Comparison of ENCODE assay signal across 11 mouse cellular contexts in the genomic region with DNA sequence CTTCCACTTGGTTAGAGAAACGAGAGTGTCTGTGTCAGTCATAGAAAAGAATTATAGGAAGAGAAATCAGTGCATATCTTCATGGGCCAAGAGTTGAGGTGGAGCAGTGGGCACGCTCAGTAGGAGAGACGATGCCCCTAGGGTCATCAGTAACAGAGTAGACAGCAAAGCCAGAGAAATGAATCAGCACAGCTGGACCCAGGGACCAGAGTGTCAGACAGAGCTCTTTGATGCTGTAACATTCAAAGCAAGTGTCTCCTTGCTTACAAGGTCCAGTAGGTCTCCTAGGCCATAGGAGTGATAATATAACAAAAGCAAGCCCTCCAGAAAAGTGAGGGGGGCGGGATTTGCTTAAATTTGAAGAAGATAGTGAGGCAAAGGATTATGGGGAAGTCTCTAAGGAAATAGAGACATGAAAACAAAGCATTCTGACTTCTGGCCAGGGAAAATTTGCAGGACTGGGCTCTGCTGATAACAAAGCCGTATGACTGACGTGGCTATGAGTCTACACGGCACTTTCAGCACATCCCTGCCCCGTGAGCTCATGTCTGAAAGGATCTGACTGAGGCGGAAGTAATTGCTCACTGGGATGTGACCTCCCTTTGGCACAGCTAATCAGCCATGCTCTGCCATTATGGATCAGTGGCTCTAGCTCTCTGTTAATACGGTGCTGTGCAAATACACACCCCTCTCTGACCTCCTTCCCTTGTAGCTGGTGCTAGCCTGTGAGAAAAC.
A peak's percentile ranks its signal among the peaks of the same experiment; 100 is the strongest.
DNase-seq lines count a peak whose midpoint lies in the region; ATAC-seq lines count a peak whose summit lies in the region.
"Had no signal": no experiment of that assay in that cellular context is flagged by ENCODE, and none has a peak within 500 bp of the region (broad histone marks: within the 10 kb centered on the region; RNA-seq: fewer than 3 reads in every experiment).

No protein-coding gene starts in this region.

- H3K36me3 ChIP-seq in forebrain, embryonic 16.5 days (ENCODE audit: control insufficient read depth, insufficient read depth) = no peaks in the 10 kb centered on the region
- no peaks in the 10 kb centered on the region for H3K36me3 ChIP-seq in midbrain, embryonic 13.5 days
- no peaks in the 10 kb centered on the region for H3K36me3 ChIP-seq in liver, embryonic 11.5 days (ENCODE audit: control insufficient read depth, insufficient read depth, low read length)
- H3K36me3 ChIP-seq: liver, embryonic 13.5 days had no signal

- no peak overlapping the region for H3K9ac ChIP-seq in forebrain, embryonic 16.5 days (replicated peaks; ENCODE audit: low read depth, low read length)
- H3K9ac ChIP-seq in midbrain, embryonic 13.5 days (replicated peaks) = no peak overlapping the region
- H3K9ac ChIP-seq in liver, embryonic 11.5 days (ENCODE audit: low read depth, low read length) = no peak overlapping the region
- H3K9ac ChIP-seq: liver, embryonic 13.5 days had no signal

- H3K27ac ChIP-seq in forebrain, embryonic 16.5 days (ENCODE audit: low read length) = no peak overlapping the region
- H3K27ac ChIP-seq in midbrain, embryonic 13.5 days = peak overlapping the region; percentile 55
- H3K27ac ChIP-seq in liver, embryonic 11.5 days (ENCODE audit: low read depth, low read length) = no peak overlapping the region
- H3K27ac ChIP-seq: liver, embryonic 13.5 days had no signal

- peak; percentile 40 for ATAC-seq in forebrain, embryonic 16.5 days
- peak; percentile 87 for ATAC-seq in midbrain, embryonic 13.5 days
- ATAC-seq in liver, embryonic 11.5 days (replicated peaks; ENCODE audit: low FRiP score) = no peak
- no peak for ATAC-seq in frontal cortex, adult (ENCODE audit: low TSS enrichment)

- no peaks in the 10 kb centered on the region for H3K9me3 ChIP-seq in forebrain, embryonic 16.5 days (ENCODE audit: control insufficient read depth, low read length)
- no peaks in the 10 kb centered on the region for H3K9me3 ChIP-seq in midbrain, embryonic 13.5 days
- H3K9me3 ChIP-seq in liver, embryonic 11.5 days (ENCODE audit: control insufficient read depth, low read length) = no peaks in the 10 kb centered on the region; the same call in 1 of the 2 replicates
- H3K9me3 ChIP-seq: liver, embryonic 13.5 days had no signal

- H3K4me1 ChIP-seq in forebrain, embryonic 16.5 days (replicated peaks; ENCODE audit: control insufficient read depth, insufficient read depth, low read length) = peaks cover 10% of the 10 kb centered on the region; the same call in 1 of the 2 replicates
- H3K4me1 ChIP-seq in midbrain, embryonic 13.5 days (replicated peaks) = peaks cover 11% of the 10 kb centered on the region
- H3K4me1 ChIP-seq in liver, embryonic 11.5 days (replicated peaks; ENCODE audit: control insufficient read depth, insufficient read depth, low read length) = no peaks in the 10 kb centered on the region
- H3K4me1 ChIP-seq: liver, embryonic 13.5 days had no signal

- no peak overlapping the region for H3K4me2 ChIP-seq in forebrain, embryonic 16.5 days (ENCODE audit: low read length)
- H3K4me2 ChIP-seq in midbrain, embryonic 13.5 days (replicated peaks) = no peak overlapping the region
- H3K4me2 ChIP-seq in liver, embryonic 11.5 days = no peak overlapping the region
- H3K4me2 ChIP-seq: liver, embryonic 13.5 days had no signal

- WGBS in forebrain, embryonic 16.5 days = 29% methylated on average over 10 of the region's 10 CpGs
- 23% methylated on average over 10 of the region's 10 CpGs for WGBS in midbrain, embryonic 13.5 days
- 44% methylated on average over 10 of the region's 10 CpGs for WGBS in liver, embryonic 11.5 days

- no peak overlapping the region for H3K4me3 ChIP-seq in forebrain, embryonic 16.5 days (replicated peaks; ENCODE audit: low read length)
- H3K4me3 ChIP-seq in midbrain, embryonic 13.5 days (replicated peaks) = no peak overlapping the region
- H3K4me3 ChIP-seq in liver, embryonic 11.5 days (ENCODE audit: low read depth, low read length) = no peak overlapping the region
- H3K4me3 ChIP-seq: erythroblast, embryonic 14.5 days; liver, embryonic 13.5 days had no signal

- H3K27me3 ChIP-seq in forebrain, embryonic 16.5 days (replicated peaks; ENCODE audit: control insufficient read depth, insufficient read depth, low read length) = no peaks in the 10 kb centered on the region
- no peaks in the 10 kb centered on the region for H3K27me3 ChIP-seq in midbrain, embryonic 13.5 days
- H3K27me3 ChIP-seq in liver, embryonic 11.5 days (replicated peaks; ENCODE audit: control insufficient read depth, insufficient read depth, low read length) = no peaks in the 10 kb centered on the region
- H3K27me3 ChIP-seq: liver, embryonic 13.5 days had no signal

- DNase-seq in adrenal gland, adult (ENCODE audit: inconsistent age in 2 of 2, low spot score in 1 of 2) = peak; percentile 65 to 83
- DNase-seq in adrenal gland, adult 18-20 months (ENCODE audit: low spot score in 2 of 2) = no peak
- DNase-seq in adrenal gland, adult 8-10 months = peak; percentile 42
- DNase-seq in liver, embryonic 11.5 days (ENCODE audit: low spot score) = no peak
- DNase-seq in layer of hippocampus, adult 9-10 months (ENCODE audit: low spot score) = no peak
- DNase-seq: kidney, adult 9 months; liver, embryonic 13.5 days had no signal

Comparison
In these comparisons a context has a peak if more than half of its experiments do, and no peak if none do; other contexts are left out.
1. DNase-seq: peak in adrenal gland, adult (2 of 2) and adrenal gland, adult 8-10 months (single experiment); none in adrenal gland, adult 18-20 months (0 of 2), liver, embryonic 11.5 days (single experiment) and layer of hippocampus, adult 9-10 months (single experiment).
2. ATAC-seq: peak in forebrain, embryonic 16.5 days (single experiment) and midbrain, embryonic 13.5 days (single experiment); none in liver, embryonic 11.5 days (single experiment) and frontal cortex, adult (single experiment).